In the genomic region with DNA sequence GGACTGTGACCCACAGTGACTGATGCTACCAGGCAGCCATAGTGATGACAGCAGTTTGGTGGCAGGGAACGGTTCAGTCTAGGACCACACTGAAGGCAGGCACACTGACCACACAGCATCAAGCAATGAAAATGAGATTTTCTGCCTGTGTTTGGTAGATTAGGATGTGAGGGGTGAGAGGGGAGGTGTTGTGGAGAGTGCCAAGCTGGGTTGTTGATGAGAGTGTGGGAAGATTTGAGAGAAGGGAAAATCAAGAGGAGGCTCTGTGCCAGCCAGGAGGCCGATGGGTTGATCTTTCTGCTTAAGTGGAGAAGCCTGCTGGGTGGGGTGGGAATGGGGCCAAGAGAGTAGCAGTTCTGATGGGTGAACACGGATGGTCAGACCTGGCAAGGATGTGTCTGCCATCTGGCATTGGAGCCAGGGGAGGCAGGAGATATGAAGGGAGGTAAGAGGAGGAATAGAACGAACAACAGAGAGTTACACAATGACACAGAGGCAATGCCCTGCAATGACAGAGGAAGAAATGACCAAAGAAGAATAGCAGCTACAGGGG, we compare ENCODE assay signal across 22 mouse cellular contexts. TPM values are rescaled to one million over a fixed set of nuclear protein-coding genes. Genes with fewer than 3 reads are reported as not detected.
DNase-seq lines count a peak whose midpoint lies in the region; ATAC-seq and TF ChIP-seq lines count a peak whose summit lies in the region.
"Had no signal": no experiment of that assay in that cellular context is flagged by ENCODE, and none has a peak within 500 bp of the region (broad histone marks: within the 10 kb centered on the region; RNA-seq: fewer than 3 reads in every experiment).

No protein-coding gene starts in this region.

- no peaks in the 10 kb centered on the region for H3K36me3 ChIP-seq in forebrain, embryonic 14.5 days (ENCODE audit: control insufficient read depth, insufficient read depth, low read length)
- no peaks in the 10 kb centered on the region for H3K36me3 ChIP-seq in forebrain, embryonic 15.5 days
- H3K36me3 ChIP-seq in midbrain, embryonic 14.5 days (ENCODE audit: control insufficient read depth, insufficient read depth, low read length) = no peaks in the 10 kb centered on the region
- H3K36me3 ChIP-seq in midbrain, embryonic 10.5 days = no peaks in the 10 kb centered on the region
- H3K36me3 ChIP-seq in hindbrain, postnatal 0 days (ENCODE audit: insufficient read depth, low read length) = no peaks in the 10 kb centered on the region
- H3K36me3 ChIP-seq: embryonic facial prominence, embryonic 10.5 days; heart, embryonic 12.5 days; intestine, embryonic 15.5 days; limb, embryonic 10.5 days had no signal

- H3K9ac ChIP-seq in forebrain, embryonic 14.5 days (ENCODE audit: low read length) = no peak overlapping the region
- no peak overlapping the region for H3K9ac ChIP-seq in forebrain, embryonic 15.5 days (replicated peaks)
- no peak overlapping the region for H3K9ac ChIP-seq in midbrain, embryonic 14.5 days (replicated peaks; ENCODE audit: low read length)
- H3K9ac ChIP-seq in hindbrain, postnatal 0 days (replicated peaks; ENCODE audit: low read length) = no peak overlapping the region
- H3K9ac ChIP-seq: forebrain, embryonic 13.5 days; heart, embryonic 12.5 days; intestine, embryonic 15.5 days had no signal

- no peak overlapping the region for H3K27ac ChIP-seq in forebrain, embryonic 14.5 days (ENCODE audit: low read depth, low read length)
- no peak overlapping the region for H3K27ac ChIP-seq in forebrain, embryonic 15.5 days (replicated peaks)
- H3K27ac ChIP-seq in midbrain, embryonic 14.5 days (replicated peaks; ENCODE audit: low read depth, low read length) = no peak overlapping the region
- no peak overlapping the region for H3K27ac ChIP-seq in midbrain, embryonic 10.5 days (replicated peaks)
- H3K27ac ChIP-seq in hindbrain, postnatal 0 days = peak overlapping the region; percentile 48; the same call in 1 of the 2 replicates
- H3K27ac ChIP-seq: embryonic facial prominence, embryonic 10.5 days; forebrain, embryonic 13.5 days; intestine, embryonic 15.5 days; limb, embryonic 10.5 days had no signal

- H3K4me1 ChIP-seq in forebrain, embryonic 14.5 days (ENCODE audit: control insufficient read depth, insufficient read depth, low read length) = no peaks in the 10 kb centered on the region
- H3K4me1 ChIP-seq in forebrain, embryonic 15.5 days = no peaks in the 10 kb centered on the region
- no peaks in the 10 kb centered on the region for H3K4me1 ChIP-seq in midbrain, embryonic 14.5 days (ENCODE audit: control insufficient read depth, insufficient read depth, low read length)
- H3K4me1 ChIP-seq in midbrain, embryonic 10.5 days = no peaks in the 10 kb centered on the region
- no peaks in the 10 kb centered on the region for H3K4me1 ChIP-seq in hindbrain, postnatal 0 days (ENCODE audit: insufficient read depth, low read length)
- H3K4me1 ChIP-seq: forebrain, embryonic 13.5 days had no signal

- DNase-seq in forebrain, embryonic 14.5 days (ENCODE audit: low spot score) = peak; percentile 12
- peak; percentile 19 for DNase-seq in midbrain, embryonic 14.5 days
- DNase-seq in midbrain, embryonic 10.5 days (ENCODE audit: low spot score) = no peak
- peak; percentile 99 for DNase-seq in cerebellum, adult 9-10 months
- peak; percentile 83 for DNase-seq in hindbrain, postnatal 0 days (ENCODE audit: low spot score)
- DNase-seq in layer of hippocampus, postnatal 14 days (ENCODE audit: low spot score in 2 of 2) = no peak
- no peak for DNase-seq in layer of hippocampus, adult 11-12 months (ENCODE audit: low spot score)
- DNase-seq: adrenal gland, postnatal 36 days; kidney, postnatal 4 days; layer of hippocampus, postnatal 36 days; lung, adult 2 months; thymus, postnatal 14 days had no signal

- H3K27me3 ChIP-seq in forebrain, embryonic 14.5 days (replicated peaks; ENCODE audit: control insufficient read depth, insufficient read depth, low read length) = no peaks in the 10 kb centered on the region
- H3K27me3 ChIP-seq in forebrain, embryonic 15.5 days = no peaks in the 10 kb centered on the region
- H3K27me3 ChIP-seq in midbrain, embryonic 14.5 days (ENCODE audit: control insufficient read depth, insufficient read depth, low read length) = no peaks in the 10 kb centered on the region
- H3K27me3 ChIP-seq in midbrain, embryonic 10.5 days (ENCODE audit: low read depth, poor library complexity, severe bottlenecking) = no peaks in the 10 kb centered on the region
- H3K27me3 ChIP-seq in hindbrain, postnatal 0 days (ENCODE audit: insufficient read depth, low read length) = no peaks in the 10 kb centered on the region
- H3K27me3 ChIP-seq: forebrain, embryonic 13.5 days; intestine, embryonic 15.5 days had no signal

- H3K4me3 ChIP-seq in forebrain, embryonic 14.5 days (ENCODE audit: low read depth, low read length) = no peak overlapping the region
- H3K4me3 ChIP-seq in forebrain, embryonic 15.5 days = no peak overlapping the region
- no peak overlapping the region for H3K4me3 ChIP-seq in midbrain, embryonic 14.5 days (replicated peaks; ENCODE audit: low read depth, low read length)
- H3K4me3 ChIP-seq in midbrain, embryonic 10.5 days = no peak overlapping the region
- H3K4me3 ChIP-seq in hindbrain, postnatal 0 days (ENCODE audit: low read length) = no peak overlapping the region
- H3K4me3 ChIP-seq: embryonic facial prominence, embryonic 10.5 days; forebrain, embryonic 13.5 days; heart, embryonic 12.5 days; intestine, embryonic 15.5 days; limb, embryonic 10.5 days had no signal

- 70% methylated on average over 4 of the region's 4 CpGs for WGBS in forebrain, embryonic 14.5 days
- 57% methylated on average over 4 of the region's 4 CpGs for WGBS in forebrain, embryonic 15.5 days
- 77% methylated on average over 4 of the region's 4 CpGs for WGBS in midbrain, embryonic 14.5 days
- WGBS in midbrain, embryonic 10.5 days = 76% methylated on average over 4 of the region's 4 CpGs
- WGBS in hindbrain, postnatal 0 days = 32% methylated on average over 4 of the region's 4 CpGs

- no peak overlapping the region for H3K4me2 ChIP-seq in forebrain, embryonic 14.5 days (ENCODE audit: low read length)
- H3K4me2 ChIP-seq in forebrain, embryonic 15.5 days (replicated peaks) = no peak overlapping the region
- no peak overlapping the region for H3K4me2 ChIP-seq in midbrain, embryonic 14.5 days (ENCODE audit: low read length)
- H3K4me2 ChIP-seq in hindbrain, postnatal 0 days (ENCODE audit: low read depth, low read length) = no peak overlapping the region
- H3K4me2 ChIP-seq: forebrain, embryonic 13.5 days; heart, embryonic 12.5 days; intestine, embryonic 15.5 days; liver, embryonic 11.5 days had no signal

- no peaks in the 10 kb centered on the region for H3K9me3 ChIP-seq in forebrain, embryonic 14.5 days (replicated peaks; ENCODE audit: control insufficient read depth, low read length)
- no peaks in the 10 kb centered on the region for H3K9me3 ChIP-seq in forebrain, embryonic 15.5 days
- H3K9me3 ChIP-seq in midbrain, embryonic 14.5 days (ENCODE audit: control insufficient read depth, low read length) = no peaks in the 10 kb centered on the region
- no peaks in the 10 kb centered on the region for H3K9me3 ChIP-seq in midbrain, embryonic 10.5 days (replicated peaks)
- H3K9me3 ChIP-seq in hindbrain, postnatal 0 days (ENCODE audit: low read length) = no peaks in the 10 kb centered on the region
- H3K9me3 ChIP-seq: embryonic facial prominence, embryonic 10.5 days; forebrain, embryonic 13.5 days; heart, embryonic 12.5 days; intestine, embryonic 15.5 days; limb, embryonic 10.5 days had no signal

- no peak for TF ChIP-seq CTCF in hindbrain, postnatal 0 days (IDR thresholded peaks at IDR 0.05; ENCODE audit: low read depth)

- ATAC-seq in forebrain, embryonic 14.5 days = no peak
- no peak for ATAC-seq in forebrain, embryonic 15.5 days (replicated peaks)
- no peak for ATAC-seq in midbrain, embryonic 14.5 days (ENCODE audit: low FRiP score, low TSS enrichment)
- peak; percentile 86 for ATAC-seq in hindbrain, postnatal 0 days
- ATAC-seq: forebrain, embryonic 13.5 days; intestine, embryonic 15.5 days; midbrain, embryonic 16.5 days had no signal

RNA-seq across cellular contexts. Expression of a gene that starts 32.1 kb away (rescaled TPM):
- polyA plus RNA-seq in forebrain, embryonic 14.5 days (2014; fragmentation: Nextera tagmentation; extraction: Ambion mirVana) = 0.29 and 0.51 TPM in 2 replicates
- polyA plus RNA-seq in forebrain, embryonic 15.5 days (2015; fragmentation: Nextera tagmentation; extraction: Ambion mirVana) = 0.31 and 0.46 TPM in 2 replicates
- 0.46 and 0.92 TPM in 2 replicates for polyA plus RNA-seq in midbrain, embryonic 14.5 days (2014; fragmentation: Nextera tagmentation; extraction: Ambion mirVana)
- polyA plus RNA-seq in midbrain, embryonic 10.5 days (2016; fragmentation: Nextera tagmentation; extraction: Ambion mirVana) = 1.8 and 2.7 TPM in 2 replicates
- 8.4 and 10.4 TPM in 2 replicates for total RNA-seq in hindbrain, postnatal 0 days (2014; rRNA removed)
- 2.1 and 2.2 TPM in 2 replicates for polyA plus RNA-seq in hindbrain, postnatal 0 days (2015; fragmentation: Nextera tagmentation; extraction: Ambion mirVana)
- total RNA-seq in layer of hippocampus, postnatal 14 days (2021) = 1 to 10 TPM; 1.3 to 1.5 TPM
- total RNA-seq: megakaryocyte progenitor cell, adult 5-6 weeks; MEL had no signal

Comparison
In these comparisons a context has a peak if more than half of its experiments do, and no peak if none do; other contexts are left out.
1. DNase-seq: peak in forebrain, embryonic 14.5 days (single experiment), midbrain, embryonic 14.5 days (single experiment), cerebellum, adult 9-10 months (single experiment) and hindbrain, postnatal 0 days (single experiment); none in midbrain, embryonic 10.5 days (single experiment), layer of hippocampus, postnatal 14 days (0 of 2) and layer of hippocampus, adult 11-12 months (single experiment).